Mouse (Mus musculus) hindbrain, postnatal 0 days (tissue): ENCODE data around the gene Fbxw7. TPM values are rescaled to one million over a fixed set of nuclear protein-coding genes. Genes with fewer than 3 reads are reported as not detected.
A peak's percentile ranks its signal among the peaks of the same experiment; 100 is the strongest.
"Not testable (repeated sequence)": the region's sequence is repeated elsewhere in the genome, so short reads cannot be mapped to it uniquely, and the experiment has no call there.

Experiments used
- ATAC-seq: fragments of 200-750 bp; cut with Nextera tagmentation; 2 replicates; pipeline ENCODE4 v1.8.0; 2017; ENCODE audit warnings: mild to moderate bottlenecking, moderate TSS enrichment, moderate library complexity
- DNase-seq: peaks from one replicate; pipeline ENCODE4 v3.0.0-alpha.2; 2015; ENCODE audit warnings: low spot score
- H3K27ac ChIP-seq: fragments of 300-500 bp; sonication (generic); 2 replicates; pipeline ENCODE4 v1.5.1; 2014; ENCODE audit warnings: mild to moderate bottlenecking
- H3K27me3 ChIP-seq: fragments of 300-500 bp; sonication (generic); 2 replicates; pipeline ENCODE4 v1.6.1; 2014; ENCODE audit warnings: low read length, mixed read lengths; ENCODE audit not compliant: insufficient read depth
- H3K36me3 ChIP-seq: fragments of 300-500 bp; sonication (generic); 2 replicates; pipeline ENCODE4 v1.6.1; 2014; ENCODE audit warnings: low read length, mixed read lengths; ENCODE audit not compliant: insufficient read depth
- H3K4me1 ChIP-seq: fragments of 300-500 bp; sonication (generic); 2 replicates; pipeline ENCODE4 v1.6.1; 2014; ENCODE audit warnings: antibody characterized with exemption, low read length, mixed read lengths; ENCODE audit not compliant: insufficient read depth
- H3K4me2 ChIP-seq: fragments of 300-500 bp; sonication (generic); 2 replicates; pipeline ENCODE4 v1.6.1; 2014; ENCODE audit warnings: low read depth, mild to moderate bottlenecking, low read length, moderate library complexity, mixed read lengths
- H3K4me3 ChIP-seq: fragments of 300-500 bp; sonication (generic); 2 replicates; pipeline ENCODE4 v1.5.1; 2014; ENCODE audit warnings: low read length
- H3K9ac ChIP-seq: fragments of 300-500 bp; sonication (generic); replicated peaks from 2 replicates; pipeline ENCODE4 v1.6.1; 2014; ENCODE audit warnings: mild to moderate bottlenecking, low read length, moderate library complexity, mixed read lengths
- H3K9me3 ChIP-seq: fragments of 300-500 bp; sonication (generic); 2 replicates; pipeline ENCODE4 v1.6.1; 2016; ENCODE audit warnings: low read length, mixed read lengths
- CTCF ChIP-seq: IDR thresholded peaks from 2 replicates; pipeline ENCODE4 v1.5.1; 2016; ENCODE audit warnings: antibody characterized with exemption, control low read depth, low read depth
- WGBS: fragments of 180-500 bp; shearing (Covaris S2); extraction: QIAGEN DNeasy Blood & Tissue Kit; methylation state at CpG from one replicate; pipeline ENCODE4 v1.1.7; 2014; 5-methylcytosine and 5-hydroxymethylcytosine counted together
- polyA plus RNA-seq: library from polyadenylated mRNA; unstranded; fragments of >200 nt; fragmentation: Nextera tagmentation; extraction: Ambion mirVana; gene quantifications from 2 replicates; pipeline ENCODE4 v1.2.1, GENCODE M21; 2015
- total RNA-seq: library from RNA; depleted of rRNA; stranded (reverse); fragments of >200 nt; gene quantifications from 2 replicates; pipeline ENCODE4 v1.2.3, GENCODE M21; 2014

The Fbxw7 gene
- total and polyA plus RNA-seq, 2 experiments from 2014 or later = 40.1 to 40.7 TPM

GRCm38 (mm10) chr3:84854440-84854839 is 39.4 kb downstream of the Fbxw7 start:
- H3K9ac ChIP-seq = no peak overlapping the region
- H3K27ac ChIP-seq = no peak overlapping the region
- no peak for ATAC-seq
- H3K4me3 ChIP-seq = no peak overlapping the region
- H3K27me3 ChIP-seq = no peaks in the 10 kb centered on the region
- WGBS = 95% methylated on average over 1 of the region's 1 CpGs
- no peaks in the 10 kb centered on the region for H3K4me1 ChIP-seq
- no peak for TF ChIP-seq CTCF
- no peak overlapping the region for H3K4me2 ChIP-seq
- no peaks in the 10 kb centered on the region for H3K9me3 ChIP-seq
- no peaks in the 10 kb centered on the region for H3K36me3 ChIP-seq
- no peak for DNase-seq

- DNase-seq = no peak
- Histone ChIP-seq H3K4me1 (no peaks in the 10 kb centered on the region), H3K36me3 (no peaks in the 10 kb centered on the region)
Measured at GRCm38 (mm10) chr3:84860669-84861068, 45.6 kb downstream of the Fbxw7 start.

GRCm38 (mm10) chr3:84861817-84862216 is 46.7 kb downstream of the Fbxw7 start:
- ATAC-seq, H3K36me3 ChIP-seq: not testable (repeated sequence)
- 94% methylated on average over 3 of the region's 3 CpGs for WGBS

More at GRCm38 (mm10) chr3:84860669-84861068, 45.6 kb downstream of the Fbxw7 start:
- no peak overlapping the region for H3K9ac ChIP-seq
- no peak overlapping the region for H3K4me2 ChIP-seq
- no peak overlapping the region for H3K27ac ChIP-seq
- no peaks in the 10 kb centered on the region for H3K27me3 ChIP-seq
- no peak for ATAC-seq
- 90% methylated on average over 1 of the region's 1 CpGs for WGBS
- H3K4me3 ChIP-seq = no peak overlapping the region
- H3K9me3 ChIP-seq = no peaks in the 10 kb centered on the region
- TF ChIP-seq CTCF = no peak

GRCm38 (mm10) chr3:84865684-84866083 is 50.6 kb downstream of the Fbxw7 start:
- ATAC-seq (no peak), DNase-seq (no peak)
- H3K27me3 ChIP-seq = no peaks in the 10 kb centered on the region
- TF ChIP-seq CTCF = no peak
- H3K4me3 ChIP-seq = no peak overlapping the region
- H3K4me2 ChIP-seq = no peak overlapping the region
- H3K9me3 ChIP-seq = no peaks in the 10 kb centered on the region
- H3K36me3 ChIP-seq = no peaks in the 10 kb centered on the region
- H3K4me1 ChIP-seq = no peaks in the 10 kb centered on the region
- 77% methylated on average over 3 of the region's 3 CpGs for WGBS
- no peak overlapping the region for H3K9ac ChIP-seq
- H3K27ac ChIP-seq = no peak overlapping the region

More at GRCm38 (mm10) chr3:84861817-84862216, 46.7 kb downstream of the Fbxw7 start:
- not testable (repeated sequence) for H3K9me3 ChIP-seq, H3K4me2 ChIP-seq, H3K27me3 ChIP-seq, H3K4me3 ChIP-seq, H3K4me1 ChIP-seq, DNase-seq, H3K9ac ChIP-seq, H3K27ac ChIP-seq

GRCm38 (mm10) chr3:84866866-84867265 is 51.8 kb downstream of the Fbxw7 start:
- TF ChIP-seq CTCF = no peak
- no peaks in the 10 kb centered on the region for H3K27me3 ChIP-seq
- H3K27ac ChIP-seq = no peak overlapping the region
- no peaks in the 10 kb centered on the region for H3K36me3 ChIP-seq
- H3K4me1 ChIP-seq = no peaks in the 10 kb centered on the region
- H3K9ac ChIP-seq = no peak overlapping the region
- ATAC-seq (no peak), DNase-seq (no peak)
- WGBS = 76% methylated on average over 4 of the region's 4 CpGs
- no peak overlapping the region for H3K4me3 ChIP-seq
- no peak overlapping the region for H3K4me2 ChIP-seq
- H3K9me3 ChIP-seq = no peaks in the 10 kb centered on the region

GRCm38 (mm10) chr3:84867434-84867975 is 52.4 kb downstream of the Fbxw7 start:
- DNase-seq (peak; percentile 31), ATAC-seq (no peak)
- H3K4me2 ChIP-seq = no peak overlapping the region
- H3K9me3 ChIP-seq = no peaks in the 10 kb centered on the region
- no peak overlapping the region for H3K9ac ChIP-seq
- no peak overlapping the region for H3K4me3 ChIP-seq
- TF ChIP-seq CTCF = no peak
- no peak overlapping the region for H3K27ac ChIP-seq
- no peaks in the 10 kb centered on the region for H3K36me3 ChIP-seq
- WGBS = 92% methylated on average over 1 of the region's 1 CpGs
- no peaks in the 10 kb centered on the region for H3K27me3 ChIP-seq
- H3K4me1 ChIP-seq = no peaks in the 10 kb centered on the region

- no peaks in the 10 kb centered on the region for H3K9me3 ChIP-seq
- no peak for TF ChIP-seq CTCF
- H3K4me3 ChIP-seq = no peak overlapping the region
- no peaks in the 10 kb centered on the region for H3K4me1 ChIP-seq
- H3K27me3 ChIP-seq = no peaks in the 10 kb centered on the region
- H3K36me3 ChIP-seq = no peaks in the 10 kb centered on the region
- ATAC-seq = no peak
- no peak overlapping the region for H3K27ac ChIP-seq
- no peak for DNase-seq
- 40% methylated on average over 1 of the region's 1 CpGs for WGBS
- no peak overlapping the region for H3K4me2 ChIP-seq
- H3K9ac ChIP-seq = no peak overlapping the region
Measured at GRCm38 (mm10) chr3:84867991-84868390, 52.9 kb downstream of the Fbxw7 start.
